Mouse (Mus musculus): ENCODE results near the gene 4930402H24Rik. TPM values are rescaled to one million over a fixed set of nuclear protein-coding genes. Genes with fewer than 3 reads are reported as not detected.

Gene 4930402H24Rik
- polyA plus RNA-seq, 1 experiment = 11.7 TPM

DNA sequence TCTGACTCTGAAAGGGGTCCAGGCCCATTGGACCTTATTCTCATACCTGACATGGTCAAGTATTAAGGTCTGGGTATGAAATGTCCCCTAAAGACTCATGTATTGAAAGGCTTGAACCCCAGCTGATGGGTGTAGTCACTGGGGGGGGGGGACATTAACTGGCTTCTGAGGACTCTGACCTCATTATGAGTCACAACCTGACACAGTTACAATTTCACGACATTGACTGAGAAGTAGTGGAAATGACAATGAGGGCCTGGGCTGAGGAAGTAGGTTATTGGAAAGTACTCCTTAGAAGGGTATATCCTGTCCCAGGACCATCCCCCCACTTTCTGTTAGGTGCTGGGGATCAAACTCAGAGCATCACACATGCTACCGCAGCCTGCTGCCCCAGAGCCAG lies 217.2 kb downstream of the 4930402H24Rik start:
- TF ChIP-seq CEBPB (IDR thresholded peaks at IDR 0.05; ENCODE audit: low read depth) = no peak
- no peak for TF ChIP-seq MAX (IDR thresholded peaks at IDR 0.05)
- no peak for TF ChIP-seq CTCF (IDR thresholded peaks at IDR 0.05; ENCODE audit: control insufficient read depth, insufficient read depth, insufficient read length)
- no peak for TF ChIP-seq FOSL1 (IDR thresholded peaks at IDR 0.05; ENCODE audit: insufficient read depth, low read length, poor library complexity, severe bottlenecking)
- no peak for TF ChIP-seq MYOG (IDR thresholded peaks at IDR 0.05; ENCODE audit: control insufficient read depth, extremely low read depth, insufficient read length)
- no peak for TF ChIP-seq MYOD1 (IDR thresholded peaks at IDR 0.05; ENCODE audit: control insufficient read depth, insufficient read length, low read depth)
- TF ChIP-seq USF1 (IDR thresholded peaks at IDR 0.05; ENCODE audit: low read depth) = no peak
- Histone ChIP-seq H3K36me3 (ENCODE audit: control insufficient read depth, insufficient read depth) (peaks cover 5% of the 10 kb centered on the region), H3K79me2 (ENCODE audit: control insufficient read depth, insufficient read depth) (no peaks in the 10 kb centered on the region), H3ac (ENCODE audit: control insufficient read depth, insufficient read length, low read depth) (no peak overlapping the region), H3K4me3 (ENCODE audit: insufficient read depth, poor library complexity, severe bottlenecking) (no peak overlapping the region), H3K27me3 (ENCODE audit: control insufficient read depth, insufficient read depth, insufficient read length) (no peaks in the 10 kb centered on the region), H3K79me3 (ENCODE audit: low read depth) (no peaks in the 10 kb centered on the region)

- TF ChIP-seq MYOD1 (IDR thresholded peaks at IDR 0.05; ENCODE audit: control insufficient read depth, insufficient read length, low read depth) (no peak), USF1 (IDR thresholded peaks at IDR 0.05; ENCODE audit: low read depth) (no peak), CEBPB (IDR thresholded peaks at IDR 0.05; ENCODE audit: low read depth) (no peak), MYOG (IDR thresholded peaks at IDR 0.05; ENCODE audit: control insufficient read depth, extremely low read depth, insufficient read length) (no peak), MAX (IDR thresholded peaks at IDR 0.05) (no peak), FOSL1 (IDR thresholded peaks at IDR 0.05; ENCODE audit: insufficient read depth, low read length, poor library complexity, severe bottlenecking) (no peak), CTCF (IDR thresholded peaks at IDR 0.05; ENCODE audit: control insufficient read depth, insufficient read depth, insufficient read length) (no peak)
- Histone ChIP-seq H3ac (ENCODE audit: control insufficient read depth, insufficient read length, low read depth) (no peak overlapping the region), H3K36me3 (ENCODE audit: control insufficient read depth, insufficient read depth) (peaks cover 39% of the 10 kb centered on the region), H3K4me3 (ENCODE audit: insufficient read depth, poor library complexity, severe bottlenecking) (no peak overlapping the region), H3K79me2 (ENCODE audit: control insufficient read depth, insufficient read depth) (no peaks in the 10 kb centered on the region), H3K79me3 (ENCODE audit: low read depth) (no peaks in the 10 kb centered on the region), H3K27me3 (ENCODE audit: control insufficient read depth, insufficient read depth, insufficient read length) (no peaks in the 10 kb centered on the region)
Measured at GRCm38 (mm10) chr2:130685426-130685825, 220.8 kb downstream of the 4930402H24Rik start.

DNA sequence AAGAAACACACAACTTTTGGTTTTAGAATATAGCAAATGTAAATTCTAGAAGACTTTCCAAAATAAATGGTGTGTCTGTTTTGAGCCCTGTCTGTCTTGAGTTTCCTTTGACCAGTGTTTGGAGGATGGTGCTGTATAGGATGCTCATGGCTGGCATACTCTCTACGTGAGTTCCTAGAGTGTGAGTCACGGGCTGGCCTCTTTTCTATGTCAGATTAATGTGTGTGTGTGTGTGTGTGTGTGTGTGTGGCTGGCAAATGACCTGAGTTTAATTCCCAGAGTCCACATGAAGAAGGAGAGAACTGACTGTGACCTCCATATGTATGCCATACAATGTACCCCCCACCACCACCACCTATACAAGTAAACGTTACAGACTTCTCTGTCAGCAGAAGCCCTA lies 224.7 kb downstream of the 4930402H24Rik start:
- Histone ChIP-seq H3K27me3 (ENCODE audit: control insufficient read depth, insufficient read depth, insufficient read length) (no peaks in the 10 kb centered on the region), H3K4me3 (ENCODE audit: insufficient read depth, poor library complexity, severe bottlenecking) (no peak overlapping the region), H3K36me3 (ENCODE audit: control insufficient read depth, insufficient read depth) (peaks cover 73% of the 10 kb centered on the region), H3ac (ENCODE audit: control insufficient read depth, insufficient read length, low read depth) (no peak overlapping the region), H3K79me3 (ENCODE audit: low read depth) (no peaks in the 10 kb centered on the region), H3K79me2 (ENCODE audit: control insufficient read depth, insufficient read depth) (no peaks in the 10 kb centered on the region)
- no peak for TF ChIP-seq CTCF (IDR thresholded peaks at IDR 0.05; ENCODE audit: control insufficient read depth, insufficient read depth, insufficient read length)
- TF ChIP-seq CEBPB (IDR thresholded peaks at IDR 0.05; ENCODE audit: low read depth) = no peak
- no peak for TF ChIP-seq USF1 (IDR thresholded peaks at IDR 0.05; ENCODE audit: low read depth)
- no peak for TF ChIP-seq FOSL1 (IDR thresholded peaks at IDR 0.05; ENCODE audit: insufficient read depth, low read length, poor library complexity, severe bottlenecking)
- no peak for TF ChIP-seq MAX (IDR thresholded peaks at IDR 0.05)
- TF ChIP-seq MYOD1 (IDR thresholded peaks at IDR 0.05; ENCODE audit: control insufficient read depth, insufficient read length, low read depth) = no peak
- no peak for TF ChIP-seq MYOG (IDR thresholded peaks at IDR 0.05; ENCODE audit: control insufficient read depth, extremely low read depth, insufficient read length)

DNA sequence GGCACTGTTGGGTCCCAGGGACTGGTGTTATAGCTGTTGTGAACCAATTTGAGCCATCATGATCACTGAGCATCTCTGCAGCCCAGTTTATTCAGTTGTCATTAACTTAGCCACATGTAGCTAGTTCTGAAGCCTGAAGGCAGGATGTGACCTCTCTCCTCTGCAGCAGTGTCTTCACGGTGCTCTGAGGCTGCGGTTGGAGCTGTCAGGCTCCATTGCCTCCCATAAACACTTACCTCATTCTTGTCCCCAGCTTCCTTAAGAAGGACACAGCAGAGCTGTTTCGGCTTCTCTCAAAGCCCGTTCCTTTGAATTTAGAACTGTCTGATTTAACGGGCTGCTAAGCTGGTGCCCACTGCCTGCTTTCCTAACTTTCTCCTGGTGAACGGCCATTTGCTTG lies 226.3 kb downstream of the 4930402H24Rik start:
- no peak overlapping the region for H3K4me3 ChIP-seq (ENCODE audit: insufficient read depth, poor library complexity, severe bottlenecking)
- H3ac ChIP-seq (ENCODE audit: control insufficient read depth, insufficient read length, low read depth) = no peak overlapping the region
- H3K79me2 ChIP-seq (ENCODE audit: control insufficient read depth, insufficient read depth) = no peaks in the 10 kb centered on the region
- H3K79me3 ChIP-seq (ENCODE audit: low read depth) = no peaks in the 10 kb centered on the region
- H3K27me3 ChIP-seq (ENCODE audit: control insufficient read depth, insufficient read depth, insufficient read length) = no peaks in the 10 kb centered on the region
- peaks cover 87% of the 10 kb centered on the region for H3K36me3 ChIP-seq (ENCODE audit: control insufficient read depth, insufficient read depth)
- TF ChIP-seq MYOG (IDR thresholded peaks at IDR 0.05; ENCODE audit: control insufficient read depth, extremely low read depth, insufficient read length) (no peak), CTCF (IDR thresholded peaks at IDR 0.05; ENCODE audit: control insufficient read depth, insufficient read depth, insufficient read length) (no peak), FOSL1 (IDR thresholded peaks at IDR 0.05; ENCODE audit: insufficient read depth, low read length, poor library complexity, severe bottlenecking) (no peak), MAX (IDR thresholded peaks at IDR 0.05) (no peak), CEBPB (IDR thresholded peaks at IDR 0.05; ENCODE audit: low read depth) (no peak), MYOD1 (IDR thresholded peaks at IDR 0.05; ENCODE audit: control insufficient read depth, insufficient read length, low read depth) (no peak), USF1 (IDR thresholded peaks at IDR 0.05; ENCODE audit: low read depth) (no peak)

DNA sequence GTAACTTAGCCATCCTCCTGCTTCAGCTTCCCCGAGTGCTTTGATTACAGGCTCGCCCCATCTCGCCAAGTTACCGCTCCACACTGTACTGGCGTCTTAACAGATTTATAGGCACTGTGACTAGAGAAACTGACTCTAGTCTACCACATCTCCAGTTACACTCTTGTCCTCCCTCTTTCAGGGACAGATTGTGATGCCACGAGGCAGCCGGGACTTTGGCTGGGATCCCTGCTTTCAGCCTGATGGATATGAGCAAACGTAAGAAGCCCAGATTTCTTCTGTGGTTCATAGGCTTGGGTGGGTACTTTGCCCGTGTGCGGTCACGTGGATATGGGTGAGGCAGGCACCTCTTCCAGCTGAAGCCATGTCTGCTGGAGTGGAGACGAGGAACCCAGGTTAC lies 227.1 kb downstream of the 4930402H24Rik start:
- no peaks in the 10 kb centered on the region for H3K79me3 ChIP-seq (ENCODE audit: low read depth)
- H3K27me3 ChIP-seq (ENCODE audit: control insufficient read depth, insufficient read depth, insufficient read length) = no peaks in the 10 kb centered on the region
- H3ac ChIP-seq (ENCODE audit: control insufficient read depth, insufficient read length, low read depth) = no peak overlapping the region
- H3K79me2 ChIP-seq (ENCODE audit: control insufficient read depth, insufficient read depth) = no peaks in the 10 kb centered on the region
- no peak overlapping the region for H3K4me3 ChIP-seq (ENCODE audit: insufficient read depth, poor library complexity, severe bottlenecking)
- TF ChIP-seq MYOG (IDR thresholded peaks at IDR 0.05; ENCODE audit: control insufficient read depth, extremely low read depth, insufficient read length) = no peak
- no peak for TF ChIP-seq MAX (IDR thresholded peaks at IDR 0.05)
- no peak for TF ChIP-seq FOSL1 (IDR thresholded peaks at IDR 0.05; ENCODE audit: insufficient read depth, low read length, poor library complexity, severe bottlenecking)
- TF ChIP-seq MYOD1 (IDR thresholded peaks at IDR 0.05; ENCODE audit: control insufficient read depth, insufficient read length, low read depth) = no peak
- TF ChIP-seq CEBPB (IDR thresholded peaks at IDR 0.05; ENCODE audit: low read depth) = no peak
- TF ChIP-seq USF1 (IDR thresholded peaks at IDR 0.05; ENCODE audit: low read depth) = no peak
- no peak for TF ChIP-seq CTCF (IDR thresholded peaks at IDR 0.05; ENCODE audit: control insufficient read depth, insufficient read depth, insufficient read length)
- peaks cover 95% of the 10 kb centered on the region for H3K36me3 ChIP-seq (ENCODE audit: control insufficient read depth, insufficient read depth)

DNA sequence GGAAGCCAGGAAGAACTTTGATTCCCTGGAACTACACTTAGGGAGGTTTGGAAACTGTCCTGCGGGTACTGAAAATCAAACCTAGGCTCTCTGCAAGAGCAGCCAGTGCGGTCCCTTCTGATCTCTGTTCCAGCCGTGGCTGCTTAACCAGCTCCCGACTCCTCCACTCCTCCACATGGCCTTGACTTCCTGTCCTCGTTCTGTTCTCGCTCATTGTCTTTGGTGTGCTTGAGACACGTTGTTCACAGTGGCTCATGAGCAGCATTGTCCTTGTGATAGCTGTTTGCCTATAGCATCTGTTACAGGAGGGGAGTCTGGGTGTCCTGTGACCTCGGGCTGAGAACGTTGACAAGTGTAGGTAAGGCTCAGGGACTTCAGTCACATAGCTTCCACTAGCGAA lies 229.0 kb downstream of the 4930402H24Rik start:
- Histone ChIP-seq H3K4me3 (ENCODE audit: insufficient read depth, poor library complexity, severe bottlenecking) (no peak overlapping the region), H3K36me3 (ENCODE audit: control insufficient read depth, insufficient read depth) (peaks cover 97% of the 10 kb centered on the region)

More for the DNA sequence above, 229.0 kb downstream of the 4930402H24Rik start:
- Histone ChIP-seq H3K79me2 (ENCODE audit: control insufficient read depth, insufficient read depth) (no peaks in the 10 kb centered on the region), H3K79me3 (ENCODE audit: low read depth) (no peaks in the 10 kb centered on the region), H3K27me3 (ENCODE audit: control insufficient read depth, insufficient read depth, insufficient read length) (no peaks in the 10 kb centered on the region), H3ac (ENCODE audit: control insufficient read depth, insufficient read length, low read depth) (no peak overlapping the region)
- TF ChIP-seq FOSL1 (IDR thresholded peaks at IDR 0.05; ENCODE audit: insufficient read depth, low read length, poor library complexity, severe bottlenecking) = no peak
- no peak for TF ChIP-seq CTCF (IDR thresholded peaks at IDR 0.05; ENCODE audit: control insufficient read depth, insufficient read depth, insufficient read length)
- TF ChIP-seq MYOG (IDR thresholded peaks at IDR 0.05; ENCODE audit: control insufficient read depth, extremely low read depth, insufficient read length) = no peak
- no peak for TF ChIP-seq CEBPB (IDR thresholded peaks at IDR 0.05; ENCODE audit: low read depth)
- TF ChIP-seq MYOD1 (IDR thresholded peaks at IDR 0.05; ENCODE audit: control insufficient read depth, insufficient read length, low read depth) = no peak
- TF ChIP-seq USF1 (IDR thresholded peaks at IDR 0.05; ENCODE audit: low read depth) = no peak
- TF ChIP-seq MAX (IDR thresholded peaks at IDR 0.05) = no peak
